Mouse (Mus musculus): Measurements from ENCODE around the gene Trmt6. TPM values are rescaled to one million over a fixed set of nuclear protein-coding genes. Genes with fewer than 3 reads are reported as not detected.
A peak's percentile ranks its signal among the peaks of the same experiment; 100 is the strongest.

Trmt6 gene
- 37.4 and 37.9 TPM in 2 replicates for polyA plus RNA-seq (2014; fragmentation: Nextera tagmentation; extraction: Ambion mirVana)

DNA sequence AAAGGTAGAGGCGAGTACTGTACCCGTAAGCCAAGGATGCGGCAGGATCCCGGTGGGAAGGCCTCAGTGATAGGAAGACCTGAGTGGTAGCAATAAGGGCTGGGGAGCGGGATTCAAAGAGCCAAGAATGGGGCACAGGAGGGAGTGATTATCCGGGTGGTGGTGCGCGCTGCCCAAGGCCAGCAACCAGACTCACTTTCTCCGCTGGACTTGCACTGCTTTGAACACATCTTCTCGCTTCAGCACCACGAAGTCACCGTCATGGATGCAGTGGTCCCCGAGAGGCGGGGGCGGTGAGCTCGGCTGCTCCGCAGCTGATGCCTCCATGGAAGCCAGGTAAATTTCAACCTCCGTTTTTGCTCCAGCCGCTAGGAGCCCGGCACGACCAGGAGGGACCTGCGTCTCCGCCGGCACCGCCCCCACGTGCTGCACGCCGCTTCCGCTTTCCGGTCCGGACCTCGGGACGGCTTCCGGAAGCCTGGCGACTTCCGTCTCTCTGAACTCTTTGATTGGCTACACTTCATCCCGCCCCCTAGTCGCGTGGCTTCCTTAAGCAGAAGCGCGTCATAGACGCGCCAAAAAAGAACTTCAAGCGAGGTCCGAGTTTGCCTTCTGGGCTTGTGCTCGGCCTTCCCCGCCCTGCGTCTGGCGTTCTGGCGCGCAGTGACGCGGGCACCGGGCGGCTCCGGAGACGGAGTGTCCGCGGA lies at the start of gene Trmt6, which contains the start of gene Mcm8:
Gene Trmt6 (minus strand): TSS at position 448 of the 707 bp plus-strand sequence.
Gene Mcm8 (plus strand): TSS at position 534 of the 707 bp plus-strand sequence.
- H3K9me3 ChIP-seq (ENCODE audit: control insufficient read depth, low read length) = no peaks in the 10 kb centered on the region
- under 1% methylated on average over 59 of the region's 59 CpGs for WGBS
- no peaks in the 10 kb centered on the region; the same call in 1 of the 2 replicates for H3K4me1 ChIP-seq (replicated peaks; ENCODE audit: control insufficient read depth, insufficient read depth, low read length)
- peak within 1 kb of the TSS; percentile 84 for H3K9ac ChIP-seq (ENCODE audit: low read length)
- ATAC-seq (replicated peaks; ENCODE audit: low FRiP score) = peak; percentile 100
- no peaks in the 10 kb centered on the region for H3K36me3 ChIP-seq (ENCODE audit: control insufficient read depth, insufficient read depth, low read length)
- DNase-seq (ENCODE audit: low spot score) = peak; percentile 96
- peak within 1 kb of the TSS; percentile 65 for H3K4me2 ChIP-seq (ENCODE audit: low read depth, low read length, severe bottlenecking)
- peak within 1 kb of the TSS; percentile 79 for H3K4me3 ChIP-seq (ENCODE audit: low read depth, low read length)
- H3K27ac ChIP-seq (ENCODE audit: low read depth, low read length) = peak within 1 kb of the TSS; percentile 60; the same call in 1 of the 2 replicates
- no peaks in the 10 kb centered on the region for H3K27me3 ChIP-seq (ENCODE audit: control insufficient read depth, insufficient read depth, low read length)

DNA sequence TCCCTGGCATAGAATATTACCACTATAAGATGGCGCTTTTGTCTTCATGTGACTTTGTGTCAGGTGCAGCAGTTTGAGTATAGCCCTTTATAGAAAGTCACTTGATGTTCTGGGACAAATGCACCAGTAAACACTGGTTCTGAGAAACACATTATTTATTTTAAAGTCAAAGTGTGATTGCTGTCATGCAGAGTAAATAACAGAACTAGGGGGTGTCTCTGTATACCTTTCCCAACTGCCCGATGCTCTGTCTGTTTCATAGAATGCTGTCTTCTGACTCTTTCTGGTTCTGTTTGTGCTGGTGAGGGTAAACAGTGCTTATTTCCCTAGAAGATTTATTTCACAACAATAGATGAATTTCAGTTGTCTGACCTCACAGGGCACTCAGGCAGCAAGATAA lies 47.5 kb upstream of the Trmt6 start:
- H3K27me3 ChIP-seq (ENCODE audit: control insufficient read depth, insufficient read depth, low read length) = no peaks in the 10 kb centered on the region
- WGBS = 91% methylated on average over 2 of the region's 2 CpGs
- no peaks in the 10 kb centered on the region for H3K9me3 ChIP-seq (ENCODE audit: control insufficient read depth, low read length)
- no peaks in the 10 kb centered on the region for H3K4me1 ChIP-seq (replicated peaks; ENCODE audit: control insufficient read depth, insufficient read depth, low read length)
- H3K4me2 ChIP-seq (ENCODE audit: low read depth, low read length, severe bottlenecking) = no peak overlapping the region
- no peaks in the 10 kb centered on the region for H3K36me3 ChIP-seq (ENCODE audit: control insufficient read depth, insufficient read depth, low read length)
- DNase-seq (ENCODE audit: low spot score) = no peak
- no peak overlapping the region for H3K4me3 ChIP-seq (ENCODE audit: low read depth, low read length)
- no peak overlapping the region for H3K9ac ChIP-seq (ENCODE audit: low read length)
- ATAC-seq (replicated peaks; ENCODE audit: low FRiP score) = no peak
- H3K27ac ChIP-seq (ENCODE audit: low read depth, low read length) = no peak overlapping the region

- no peaks in the 10 kb centered on the region for H3K4me1 ChIP-seq (replicated peaks; ENCODE audit: control insufficient read depth, insufficient read depth, low read length)
- no peaks in the 10 kb centered on the region for H3K9me3 ChIP-seq (ENCODE audit: control insufficient read depth, low read length)
- ATAC-seq (replicated peaks; ENCODE audit: low FRiP score) (no peak), DNase-seq (ENCODE audit: low spot score) (no peak)
- no peak overlapping the region for H3K4me3 ChIP-seq (ENCODE audit: low read depth, low read length)
- no peak overlapping the region for H3K9ac ChIP-seq (ENCODE audit: low read length)
- 95% methylated on average over 2 of the region's 2 CpGs for WGBS
- H3K4me2 ChIP-seq (ENCODE audit: low read depth, low read length, severe bottlenecking) = no peak overlapping the region
- no peaks in the 10 kb centered on the region for H3K36me3 ChIP-seq (ENCODE audit: control insufficient read depth, insufficient read depth, low read length)
- no peak overlapping the region for H3K27ac ChIP-seq (ENCODE audit: low read depth, low read length)
- H3K27me3 ChIP-seq (ENCODE audit: control insufficient read depth, insufficient read depth, low read length) = no peaks in the 10 kb centered on the region
These were observed 45.6 kb upstream of the Trmt6 start for GRCm38 (mm10) chr2:132861456-132861855.

DNA sequence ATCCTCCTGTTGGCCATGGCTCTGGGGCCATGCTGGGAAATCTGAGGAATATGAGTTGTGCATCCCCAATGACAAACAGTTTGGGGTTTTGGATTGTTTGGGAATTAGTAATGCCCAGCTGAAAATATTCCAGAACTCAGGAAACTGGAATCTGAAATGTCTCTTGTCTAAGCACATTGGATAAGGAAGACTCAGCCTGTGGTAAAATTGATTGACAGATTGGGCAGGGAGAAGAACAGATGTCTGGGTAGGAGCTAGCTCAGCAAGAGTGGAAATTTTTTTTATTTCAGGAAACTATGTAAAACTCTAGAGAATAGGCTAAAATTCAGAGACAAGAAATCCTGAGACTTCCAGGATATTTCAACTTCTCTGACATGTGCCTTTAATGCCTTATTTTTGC lies 44.6 kb upstream of the Trmt6 start:
- Histone ChIP-seq H3K27ac (ENCODE audit: low read depth, low read length) (no peak overlapping the region), H3K9ac (ENCODE audit: low read length) (no peak overlapping the region), H3K4me1 (replicated peaks; ENCODE audit: control insufficient read depth, insufficient read depth, low read length) (no peaks in the 10 kb centered on the region), H3K27me3 (ENCODE audit: control insufficient read depth, insufficient read depth, low read length) (no peaks in the 10 kb centered on the region), H3K9me3 (ENCODE audit: control insufficient read depth, low read length) (no peaks in the 10 kb centered on the region), H3K4me2 (ENCODE audit: low read depth, low read length, severe bottlenecking) (no peak overlapping the region), H3K36me3 (ENCODE audit: control insufficient read depth, insufficient read depth, low read length) (no peaks in the 10 kb centered on the region), H3K4me3 (ENCODE audit: low read depth, low read length) (no peak overlapping the region)
- ATAC-seq (replicated peaks; ENCODE audit: low FRiP score) (no peak), DNase-seq (ENCODE audit: low spot score) (no peak)

DNA sequence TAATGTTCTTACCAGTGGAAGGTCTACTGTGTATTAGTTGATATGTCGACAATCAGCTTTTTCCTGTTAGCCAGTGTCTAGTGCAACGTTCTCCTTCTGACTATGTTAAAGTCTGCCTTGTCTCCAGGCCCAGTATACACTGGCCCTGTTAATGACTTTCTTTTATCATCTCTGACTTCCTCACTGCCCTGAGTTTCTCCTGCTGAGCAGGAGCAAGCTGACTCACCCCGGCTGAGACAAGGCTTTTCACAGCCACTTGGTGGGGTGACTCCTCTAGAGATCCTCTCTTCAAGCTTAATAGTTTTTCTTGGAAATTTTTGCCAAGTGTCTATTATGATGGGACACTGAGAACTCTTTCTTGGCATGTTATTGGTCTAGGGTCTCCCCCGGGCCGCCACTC lies 40.5 kb upstream of the Trmt6 start:
- ATAC-seq (replicated peaks; ENCODE audit: low FRiP score) (no peak), DNase-seq (ENCODE audit: low spot score) (no peak)
- 80% methylated on average over 5 of the region's 5 CpGs for WGBS
- H3K27ac ChIP-seq (ENCODE audit: low read depth, low read length) = no peak overlapping the region
- no peaks in the 10 kb centered on the region for H3K36me3 ChIP-seq (ENCODE audit: control insufficient read depth, insufficient read depth, low read length)
- no peaks in the 10 kb centered on the region for H3K4me1 ChIP-seq (replicated peaks; ENCODE audit: control insufficient read depth, insufficient read depth, low read length)
- H3K4me3 ChIP-seq (ENCODE audit: low read depth, low read length) = no peak overlapping the region
- no peak overlapping the region for H3K4me2 ChIP-seq (ENCODE audit: low read depth, low read length, severe bottlenecking)
- H3K9ac ChIP-seq (ENCODE audit: low read length) = no peak overlapping the region
- no peaks in the 10 kb centered on the region for H3K27me3 ChIP-seq (ENCODE audit: control insufficient read depth, insufficient read depth, low read length)
- H3K9me3 ChIP-seq (ENCODE audit: control insufficient read depth, low read length) = no peaks in the 10 kb centered on the region

- no peak for ATAC-seq (replicated peaks; ENCODE audit: low FRiP score)
- DNase-seq (ENCODE audit: low spot score) = no peak
- no peak overlapping the region for H3K27ac ChIP-seq (ENCODE audit: low read depth, low read length)
- H3K27me3 ChIP-seq (ENCODE audit: control insufficient read depth, insufficient read depth, low read length) = no peaks in the 10 kb centered on the region
- no peaks in the 10 kb centered on the region; the same call in 1 of the 2 replicates for H3K36me3 ChIP-seq (ENCODE audit: control insufficient read depth, insufficient read depth, low read length)
- H3K9me3 ChIP-seq (ENCODE audit: control insufficient read depth, low read length) = no peaks in the 10 kb centered on the region
- H3K4me3 ChIP-seq (ENCODE audit: low read depth, low read length) = no peak overlapping the region
- no peak overlapping the region for H3K4me2 ChIP-seq (ENCODE audit: low read depth, low read length, severe bottlenecking)
- H3K9ac ChIP-seq (ENCODE audit: low read length) = no peak overlapping the region
- peaks cover under 1% of the 10 kb centered on the region; the same call in 1 of the 2 replicates for H3K4me1 ChIP-seq (replicated peaks; ENCODE audit: control insufficient read depth, insufficient read depth, low read length)
- WGBS = 86% methylated on average over 1 of the region's 1 CpGs
These were observed 37.2 kb upstream of the Trmt6 start for GRCm38 (mm10) chr2:132853051-132853450.

DNA sequence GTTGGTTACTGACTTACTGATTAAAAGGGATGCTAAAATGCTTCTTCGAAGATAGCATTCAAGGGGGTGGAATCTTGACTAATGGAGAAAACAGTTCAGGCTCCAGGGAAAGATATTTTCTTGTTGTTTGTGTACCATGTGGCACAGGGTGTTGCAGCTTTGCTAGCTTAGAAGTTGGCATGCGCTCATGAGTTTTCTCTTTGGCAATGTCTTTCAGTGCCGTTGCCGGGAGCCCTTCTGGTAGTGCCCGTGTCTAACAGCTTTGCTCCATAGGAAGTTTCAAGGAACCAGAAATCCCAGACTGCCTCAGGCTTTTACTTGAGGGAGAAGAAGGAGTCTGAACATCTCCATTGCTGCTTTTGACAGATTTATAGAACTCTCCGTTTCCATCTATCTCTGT lies 33.3 kb upstream of the Trmt6 start:
- no peak overlapping the region for H3K4me3 ChIP-seq (ENCODE audit: low read depth, low read length)
- H3K27ac ChIP-seq (ENCODE audit: low read depth, low read length) = no peak overlapping the region
- H3K27me3 ChIP-seq (ENCODE audit: control insufficient read depth, insufficient read depth, low read length) = no peaks in the 10 kb centered on the region
- no peak overlapping the region for H3K9ac ChIP-seq (ENCODE audit: low read length)
- DNase-seq (ENCODE audit: low spot score) (no peak), ATAC-seq (replicated peaks; ENCODE audit: low FRiP score) (no peak)
- no peaks in the 10 kb centered on the region for H3K9me3 ChIP-seq (ENCODE audit: control insufficient read depth, low read length)
- no peak overlapping the region for H3K4me2 ChIP-seq (ENCODE audit: low read depth, low read length, severe bottlenecking)
- 92% methylated on average over 6 of the region's 6 CpGs for WGBS
- no peaks in the 10 kb centered on the region; the same call in 1 of the 2 replicates for H3K36me3 ChIP-seq (ENCODE audit: control insufficient read depth, insufficient read depth, low read length)
- H3K4me1 ChIP-seq (replicated peaks; ENCODE audit: control insufficient read depth, insufficient read depth, low read length) = peaks cover 7% of the 10 kb centered on the region

- H3K9me3 ChIP-seq (ENCODE audit: control insufficient read depth, low read length) = no peaks in the 10 kb centered on the region
- DNase-seq (ENCODE audit: low spot score) (no peak), ATAC-seq (replicated peaks; ENCODE audit: low FRiP score) (no peak)
- 93% methylated on average over 4 of the region's 4 CpGs for WGBS
- H3K4me2 ChIP-seq (ENCODE audit: low read depth, low read length, severe bottlenecking) = no peak overlapping the region
- H3K9ac ChIP-seq (ENCODE audit: low read length) = no peak overlapping the region
- no peak overlapping the region for H3K4me3 ChIP-seq (ENCODE audit: low read depth, low read length)
- H3K27me3 ChIP-seq (ENCODE audit: control insufficient read depth, insufficient read depth, low read length) = no peaks in the 10 kb centered on the region
- H3K36me3 ChIP-seq (ENCODE audit: control insufficient read depth, insufficient read depth, low read length) = no peaks in the 10 kb centered on the region; the same call in 1 of the 2 replicates
- H3K4me1 ChIP-seq (replicated peaks; ENCODE audit: control insufficient read depth, insufficient read depth, low read length) = peaks cover 7% of the 10 kb centered on the region
- no peak overlapping the region for H3K27ac ChIP-seq (ENCODE audit: low read depth, low read length)
These were observed 32.5 kb upstream of the Trmt6 start for GRCm38 (mm10) chr2:132848361-132848760.

DNA sequence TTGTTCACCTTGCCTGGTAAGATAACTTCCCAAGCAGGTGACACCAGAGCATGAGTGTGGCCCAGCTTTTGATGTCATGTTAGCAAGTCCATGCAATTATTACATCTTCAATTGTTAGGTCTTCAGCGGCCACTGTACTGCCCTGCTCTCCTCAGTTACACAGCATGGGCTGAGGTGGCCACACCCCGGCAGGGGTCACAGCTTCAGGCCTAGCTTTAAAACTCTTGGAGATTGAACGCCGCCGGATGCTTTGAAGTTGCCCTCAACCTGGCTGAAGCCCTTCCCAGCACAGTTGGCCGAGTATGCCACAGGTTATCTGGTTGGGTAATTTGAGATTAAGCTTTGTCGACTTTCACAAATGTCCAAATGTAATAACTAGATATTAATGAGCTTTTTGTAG lies 31.7 kb upstream of the Trmt6 start:
- Histone ChIP-seq H3K4me2 (ENCODE audit: low read depth, low read length, severe bottlenecking) (peak overlapping the region; percentile 87), H3K36me3 (ENCODE audit: control insufficient read depth, insufficient read depth, low read length) (no peaks in the 10 kb centered on the region; the same call in 1 of the 2 replicates), H3K27ac (ENCODE audit: low read depth, low read length) (no peak overlapping the region), H3K4me1 (replicated peaks; ENCODE audit: control insufficient read depth, insufficient read depth, low read length) (peaks cover 7% of the 10 kb centered on the region), H3K4me3 (ENCODE audit: low read depth, low read length) (peak overlapping the region; percentile 89), H3K9ac (ENCODE audit: low read length) (peak overlapping the region; percentile 89), H3K9me3 (ENCODE audit: control insufficient read depth, low read length) (no peaks in the 10 kb centered on the region), H3K27me3 (ENCODE audit: control insufficient read depth, insufficient read depth, low read length) (no peaks in the 10 kb centered on the region)
- no peak for ATAC-seq (replicated peaks; ENCODE audit: low FRiP score)
- WGBS = 44% methylated on average over 7 of the region's 7 CpGs
- DNase-seq (ENCODE audit: low spot score) = no peak
